Mouse (Mus musculus) brain, embryonic 14.5 days (tissue): ENCODE results near the gene Scap. TPM values are rescaled to one million over a fixed set of nuclear protein-coding genes. Genes with fewer than 3 reads are reported as not detected.
A peak's percentile ranks its signal among the peaks of the same experiment; 100 is the strongest.
"Not testable (repeated sequence)": the region's sequence is repeated elsewhere in the genome, so short reads cannot be mapped to it uniquely, and the experiment has no call there.

Source experiments
- DNase-seq: peaks from one replicate; pipeline ENCODE4 v3.0.0-alpha.2; 2011; ENCODE audit warnings: low read depth
- CTCF ChIP-seq: fragments of 200-500 bp; IDR thresholded peaks from 2 replicates; pipeline ENCODE4 v1.5.1; 2012; ENCODE audit warnings: inconsistent platforms, mild to moderate bottlenecking, moderate library complexity, borderline replicate concordance; ENCODE audit not compliant: insufficient read depth, insufficient read length; ENCODE audit errors: extremely low read depth
- POLR2A ChIP-seq: fragments of 200-500 bp; IDR thresholded peaks from 2 replicates; pipeline ENCODE4 v1.6.1; 2012; ENCODE audit warnings: mild to moderate bottlenecking, inconsistent platforms, borderline replicate concordance; ENCODE audit not compliant: poor library complexity, insufficient read depth, insufficient read length, severe bottlenecking; ENCODE audit errors: extremely low read depth
- polyA plus RNA-seq: library from polyadenylated mRNA; depleted of rRNA; stranded (reverse); fragments of >200 nt; gene quantifications from 2 replicates; pipeline ENCODE4 v1.2.3, GENCODE M21; 2012

Scap gene
- polyA plus RNA-seq, 1 experiment: 53.4 TPM

- TF ChIP-seq CTCF: no peak
- no peak for TF ChIP-seq POLR2A
- DNase-seq: no peak
Observed at GRCm38 (mm10) chr9:110314706-110315105, 18.4 kb upstream of the Scap start.

GRCm38 (mm10) chr9:110315410-110315809, 17.7 kb upstream of the Scap start:
- TF ChIP-seq POLR2A (no peak), CTCF (no peak)
- no peak for DNase-seq

- no peak for TF ChIP-seq POLR2A
- TF ChIP-seq CTCF: no peak
- no peak for DNase-seq
Observed at GRCm38 (mm10) chr9:110315904-110316303, 17.2 kb upstream of the Scap start.

- no peak for TF ChIP-seq CTCF
- no peak for TF ChIP-seq POLR2A
Observed at GRCm38 (mm10) chr9:110316503-110316902, 16.6 kb upstream of the Scap start.

GRCm38 (mm10) chr9:110320769-110321168, 12.3 kb upstream of the Scap start:
- TF ChIP-seq POLR2A (no peak), CTCF (no peak)
- no peak for DNase-seq

More at GRCm38 (mm10) chr9:110316503-110316902, 16.6 kb upstream of the Scap start:
- DNase-seq: no peak

- DNase-seq: no peak
Observed at GRCm38 (mm10) chr9:110322972-110323371, 10.1 kb upstream of the Scap start.

GRCm38 (mm10) chr9:110324181-110324580, 8.9 kb upstream of the Scap start:
- DNase-seq: no peak
- TF ChIP-seq POLR2A (no peak), CTCF (no peak)

More at GRCm38 (mm10) chr9:110322972-110323371, 10.1 kb upstream of the Scap start:
- TF ChIP-seq CTCF: no peak
- no peak for TF ChIP-seq POLR2A

- DNase-seq: no peak
Observed at GRCm38 (mm10) chr9:110328178-110328577, 4.9 kb upstream of the Scap start.

GRCm38 (mm10) chr9:110328946-110329630, 4.0 kb upstream of the Scap start:
- TF ChIP-seq CTCF (no peak), POLR2A (no peak)
- no peak for DNase-seq

More at GRCm38 (mm10) chr9:110328178-110328577, 4.9 kb upstream of the Scap start:
- TF ChIP-seq CTCF (no peak), POLR2A (no peak)

- peak; percentile 26 for DNase-seq
- no peak for TF ChIP-seq POLR2A
- no peak for TF ChIP-seq CTCF
Observed at GRCm38 (mm10) chr9:110329655-110330054, 3.4 kb upstream of the Scap start.

- TF ChIP-seq CTCF (no peak), POLR2A (no peak)
- no peak for DNase-seq
Observed at GRCm38 (mm10) chr9:110330341-110330740, 2.7 kb upstream of the Scap start.

GRCm38 (mm10) chr9:110330913-110331312, 2.2 kb upstream of the Scap start:
- DNase-seq: not testable (repeated sequence)
